Mouse (Mus musculus) v-Abl transformed pro-B cells (cell line): ENCODE results near the gene Rnf207.

ENCODE experiments used
- in situ Hi-C, 2 experiments: fragments of 400-800 bp; cut with MboI; formaldehyde crosslinking; loops; one replicate each; pipeline ENCODE4 v1.15.1; 2025; ENCODE audit not compliant: unreplicated experiment in 2 of 2

Rnf207 gene

DNA sequence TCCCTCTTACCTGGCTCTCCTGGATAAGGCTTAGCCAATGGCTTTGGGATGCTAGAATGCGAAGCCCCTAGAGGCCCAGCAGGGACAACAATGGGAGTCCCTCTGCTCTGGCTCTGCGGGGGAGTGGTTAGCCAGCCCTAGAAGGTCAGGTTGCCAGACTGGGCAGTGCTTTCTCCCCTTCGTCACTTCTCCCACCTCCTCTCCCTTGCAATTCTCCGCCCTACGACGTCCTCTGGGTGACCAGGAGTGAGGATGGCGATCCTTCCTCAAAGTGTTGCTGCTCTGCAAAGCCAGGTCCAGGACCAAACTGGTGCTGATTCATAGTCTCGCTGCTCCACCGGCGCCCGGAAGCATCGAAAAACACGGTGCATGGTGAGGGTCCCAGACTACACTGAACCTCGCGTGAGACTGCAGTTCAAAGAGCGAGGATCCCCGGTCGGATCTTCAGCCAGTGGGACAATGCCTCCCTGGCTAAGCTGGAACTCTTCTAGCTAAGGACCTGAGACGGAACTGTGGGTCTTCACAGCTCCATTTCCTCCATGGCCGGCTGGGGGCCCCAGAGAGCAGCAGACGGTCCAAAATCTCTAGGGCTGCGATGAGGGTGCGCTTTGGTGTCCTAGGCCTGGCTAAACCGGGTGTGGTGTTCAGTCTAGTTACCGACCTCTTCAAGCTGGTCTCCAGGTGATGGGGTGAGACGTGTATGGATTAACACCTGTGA lies at the start of gene Rnf207:
Gene Rnf207 (minus strand): TSS at position 477 of the 718 bp plus-strand sequence.
- in situ Hi-C loops, result loop anchor here in 1 of 2 experiments (25.0 kb wide), 1 partner anchor 1844 kb away; the partner anchor contains the start of genes Megf6 and Tprgl

DNA sequence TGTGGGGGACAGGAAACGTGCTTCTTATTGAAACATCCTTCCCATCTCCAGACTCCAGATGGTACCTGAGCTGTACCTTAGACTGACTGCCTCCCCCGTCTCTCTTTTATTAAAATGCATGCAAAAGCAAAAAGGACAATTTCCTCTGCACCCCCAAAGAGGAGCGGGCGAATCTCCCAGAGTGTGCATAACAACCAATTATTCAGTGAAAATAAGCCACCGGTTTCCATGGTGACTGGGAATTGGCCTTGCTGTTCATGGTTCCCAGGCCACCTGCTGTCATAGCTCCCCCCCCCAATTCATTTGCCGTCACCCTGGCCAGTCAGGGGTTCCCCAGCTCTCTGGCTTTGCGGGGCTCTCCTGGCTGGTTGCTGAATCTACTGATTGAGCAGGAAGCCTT lies 46.4 kb upstream of the Rnf207 start:
- in situ Hi-C loops, result no loop called here

DNA sequence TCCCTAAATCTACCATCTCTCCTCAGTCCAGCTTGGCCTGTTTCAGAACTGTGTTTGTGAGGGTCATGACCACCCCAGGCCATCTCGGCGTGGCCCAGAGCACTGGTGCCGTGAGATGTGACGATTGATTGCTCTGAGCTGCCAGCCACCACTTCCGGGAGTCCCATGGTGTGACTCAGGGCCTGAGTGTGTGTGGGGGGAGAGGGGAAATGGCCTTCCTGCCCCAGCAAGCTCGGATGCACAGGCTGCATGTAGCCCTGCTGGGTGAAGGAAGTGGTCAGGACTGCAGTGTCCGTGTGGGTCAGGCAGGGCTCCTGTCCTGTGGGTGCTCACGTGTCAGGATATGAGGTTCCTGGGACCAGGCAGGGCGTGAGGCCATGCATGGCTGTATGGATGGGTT lies 43.4 kb upstream of the Rnf207 start:
- in situ Hi-C loops, result no loop called here

DNA sequence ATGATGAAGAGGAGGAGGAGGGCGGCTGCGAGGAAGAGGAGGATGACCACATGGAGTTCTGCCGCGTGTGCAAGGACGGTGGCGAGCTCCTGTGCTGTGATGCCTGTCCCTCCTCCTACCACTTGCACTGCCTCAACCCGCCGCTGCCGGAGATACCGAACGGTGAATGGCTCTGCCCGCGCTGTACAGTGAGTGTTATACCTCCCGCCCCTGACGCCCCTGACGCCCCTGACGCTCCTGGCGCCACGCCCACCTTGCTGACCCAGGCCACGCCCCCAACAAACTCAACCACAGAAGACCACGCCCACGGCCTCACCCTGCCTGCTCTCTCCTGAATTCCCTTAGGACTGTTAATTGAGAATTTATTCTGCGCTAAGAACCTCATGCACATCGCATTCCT lies 42.1 kb upstream of the Rnf207 start:
- in situ Hi-C loops, result no loop called here

DNA sequence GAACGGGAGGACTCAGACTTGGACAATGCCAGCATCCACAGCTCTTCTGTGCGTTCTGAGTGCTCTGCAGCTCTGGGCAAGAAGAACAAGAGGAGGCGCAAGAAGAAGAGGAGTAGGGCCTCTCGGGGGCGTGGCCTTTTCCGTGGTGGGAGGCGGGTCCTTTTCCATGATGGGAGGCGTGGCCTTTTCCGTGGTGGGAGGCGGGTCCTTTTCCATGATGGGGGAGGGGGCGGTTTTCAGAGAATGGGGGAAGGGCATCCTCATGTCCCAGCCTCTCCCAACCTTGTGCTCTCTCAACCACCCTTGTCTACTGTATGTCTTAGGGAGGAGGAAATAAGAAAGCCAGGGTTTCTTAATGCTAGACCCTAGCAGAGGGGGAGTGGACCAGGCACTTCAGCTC lies 40.9 kb upstream of the Rnf207 start:
- in situ Hi-C loops, result no loop called here

DNA sequence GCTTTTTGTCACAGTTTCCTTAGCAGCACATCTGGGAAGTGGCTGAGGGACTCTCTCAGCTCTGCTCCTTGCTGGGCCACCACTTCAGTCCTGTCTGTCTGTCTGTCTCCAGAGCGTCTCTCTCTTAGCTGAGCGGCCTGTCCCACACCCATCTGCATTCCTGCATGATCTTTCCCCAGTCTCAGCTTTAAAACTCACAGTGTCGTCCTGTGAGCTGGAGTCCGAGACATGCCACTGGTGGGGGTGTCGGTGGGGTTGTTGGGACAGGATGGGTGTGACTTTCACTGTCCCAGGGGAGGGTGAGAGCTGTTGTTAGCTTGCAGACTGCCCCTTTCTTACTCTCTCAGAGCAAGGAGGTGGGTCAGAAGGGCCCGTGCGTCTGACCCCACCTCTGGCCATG lies 36.9 kb upstream of the Rnf207 start:
- in situ Hi-C loops, result no loop called here

DNA sequence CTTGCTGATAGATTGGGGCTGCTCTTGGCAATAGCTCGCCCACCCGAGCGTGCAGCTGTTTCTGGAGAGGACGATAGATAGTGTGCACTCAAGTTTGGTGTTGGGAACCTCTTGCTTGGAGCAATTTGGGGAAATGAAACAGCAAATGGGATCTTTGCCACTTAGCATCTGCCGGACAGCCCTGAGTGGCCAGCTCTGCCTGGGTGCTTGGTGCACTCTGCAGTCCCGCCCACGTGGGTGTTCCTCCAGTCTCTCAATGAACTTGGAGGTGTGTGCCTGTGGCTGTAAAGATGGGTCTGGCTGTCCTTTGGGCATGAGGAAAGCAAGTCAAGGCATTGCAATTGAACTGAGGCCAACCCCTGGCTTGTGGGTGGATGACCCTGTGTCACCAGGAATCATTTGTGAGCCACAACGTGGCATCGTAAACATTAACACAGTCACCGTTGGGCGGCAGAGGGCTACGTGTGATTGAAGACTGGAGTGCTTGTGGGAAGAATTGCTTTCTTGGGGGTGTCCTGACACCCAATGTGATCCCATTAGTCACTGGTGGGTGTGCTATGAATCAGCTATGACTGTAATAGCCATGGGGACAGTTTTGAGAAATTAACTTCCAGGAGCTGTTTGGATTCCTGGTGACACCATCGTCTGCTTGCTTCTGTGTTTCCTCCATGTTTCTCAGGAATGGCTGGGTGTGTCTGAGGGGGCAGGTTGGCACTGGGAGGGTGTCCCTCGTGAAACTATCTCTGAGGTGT lies 35.3 kb upstream of the Rnf207 start:
- in situ Hi-C loops, result no loop called here

DNA sequence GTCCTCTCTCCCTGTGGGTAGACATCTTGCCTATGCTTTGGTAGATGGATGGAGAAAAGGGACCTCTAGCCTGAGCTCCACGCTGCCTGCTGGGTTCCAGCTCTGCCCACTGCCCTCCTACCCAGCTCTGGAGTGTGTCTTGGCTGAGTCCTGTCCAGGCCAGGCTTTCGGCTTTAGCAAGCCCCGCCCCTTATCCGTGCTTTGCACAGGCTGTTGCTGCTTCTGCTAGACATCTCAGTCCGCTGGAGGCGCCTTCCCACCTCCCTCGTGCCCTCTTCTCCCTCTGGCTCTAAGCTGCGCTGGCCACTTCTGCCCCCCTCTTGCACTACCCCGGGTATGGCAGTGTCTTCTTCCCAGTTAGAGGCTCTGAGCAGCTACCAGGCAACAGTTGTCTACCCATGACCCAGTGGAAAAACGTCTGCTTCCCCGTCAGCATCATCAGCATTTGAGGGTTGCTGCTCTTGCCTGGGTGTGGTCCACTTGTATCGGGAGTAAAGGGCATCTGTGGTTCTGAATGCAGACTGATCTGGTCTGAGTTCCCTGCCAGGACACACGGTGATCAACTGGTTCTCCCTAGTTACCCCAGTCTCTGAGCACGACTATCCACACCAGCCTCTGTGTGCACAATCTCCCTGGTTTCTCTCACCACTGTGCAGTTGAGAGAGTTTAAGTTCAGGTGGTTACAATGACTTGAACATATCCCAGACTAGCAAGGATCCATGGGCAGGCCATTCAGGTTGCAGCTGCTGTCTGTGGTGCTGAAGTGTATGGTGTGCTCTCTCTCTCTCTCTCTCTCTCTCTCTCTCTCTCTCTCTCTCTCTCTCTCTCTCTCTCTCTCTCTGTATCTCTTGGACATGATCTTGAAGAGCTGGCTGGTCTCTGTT lies 32.9 kb upstream of the Rnf207 start:
- in situ Hi-C loops, result no loop called here

DNA sequence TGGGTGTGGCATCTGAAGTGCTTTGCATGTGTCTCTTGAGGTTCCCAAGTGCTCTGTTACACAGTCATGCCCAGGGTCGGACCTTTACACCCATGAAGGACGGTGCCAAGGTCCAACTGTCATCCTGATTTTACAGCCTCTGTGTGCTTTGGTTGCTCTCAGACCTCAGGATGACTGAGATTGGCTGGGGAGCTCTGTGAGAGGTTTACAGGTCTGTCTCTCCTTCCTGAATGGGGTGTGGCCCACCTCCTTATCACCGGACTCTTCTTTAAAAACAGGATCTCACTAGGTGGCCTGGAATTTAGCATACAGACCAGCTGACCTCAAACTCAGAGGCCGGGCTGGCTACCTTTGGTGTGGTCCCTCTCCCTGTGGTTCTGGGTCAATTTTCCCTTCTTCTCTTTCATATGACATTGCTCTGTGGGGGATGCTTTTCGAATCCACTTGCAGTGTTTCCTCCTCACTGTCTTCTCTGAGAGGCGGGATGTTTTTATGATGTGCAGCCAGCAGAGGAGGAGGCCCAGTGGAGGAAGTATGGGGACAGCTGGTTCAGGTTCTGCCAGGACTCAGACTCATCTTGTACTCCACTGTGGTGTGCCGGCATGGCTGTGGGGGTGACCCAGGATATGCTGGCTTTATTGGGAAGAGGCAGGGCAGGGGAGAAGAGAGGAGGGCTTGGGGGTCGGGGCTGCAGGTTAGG lies 32.1 kb upstream of the Rnf207 start:
- in situ Hi-C loops, result no loop called here

DNA sequence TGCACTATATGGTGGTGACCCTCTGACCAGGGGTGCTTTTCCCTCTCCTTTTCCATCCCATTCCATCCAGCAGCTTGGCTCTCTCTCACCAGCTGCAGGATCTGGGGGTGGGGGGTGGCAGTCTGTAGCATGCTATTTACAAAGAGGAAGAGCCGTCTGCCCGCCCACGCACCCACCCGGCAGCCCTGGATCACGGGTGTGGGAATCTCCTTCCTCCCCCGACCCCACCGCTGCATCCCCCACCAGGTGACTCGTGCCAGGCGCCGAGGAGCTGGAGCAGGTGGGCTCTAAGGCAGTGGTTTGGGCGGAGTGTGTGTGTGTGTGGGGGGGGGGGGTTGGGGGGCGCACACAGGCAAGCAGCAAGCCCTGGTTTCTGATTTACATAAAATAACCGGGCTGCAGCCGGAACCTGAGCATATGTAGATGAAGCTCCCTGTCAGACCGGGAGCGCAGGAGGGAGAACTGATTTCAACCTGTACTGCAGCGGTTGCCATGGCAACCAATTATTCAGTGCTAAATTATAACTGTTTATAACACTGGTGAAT lies 31.1 kb upstream of the Rnf207 start:
- in situ Hi-C loops, result loop anchor here (10.0 to 25.0 kb wide), 2 partner anchors 145 to 1288 kb away; partner anchors contain the start of gene Vamp3 (in 1 of the 2)

DNA sequence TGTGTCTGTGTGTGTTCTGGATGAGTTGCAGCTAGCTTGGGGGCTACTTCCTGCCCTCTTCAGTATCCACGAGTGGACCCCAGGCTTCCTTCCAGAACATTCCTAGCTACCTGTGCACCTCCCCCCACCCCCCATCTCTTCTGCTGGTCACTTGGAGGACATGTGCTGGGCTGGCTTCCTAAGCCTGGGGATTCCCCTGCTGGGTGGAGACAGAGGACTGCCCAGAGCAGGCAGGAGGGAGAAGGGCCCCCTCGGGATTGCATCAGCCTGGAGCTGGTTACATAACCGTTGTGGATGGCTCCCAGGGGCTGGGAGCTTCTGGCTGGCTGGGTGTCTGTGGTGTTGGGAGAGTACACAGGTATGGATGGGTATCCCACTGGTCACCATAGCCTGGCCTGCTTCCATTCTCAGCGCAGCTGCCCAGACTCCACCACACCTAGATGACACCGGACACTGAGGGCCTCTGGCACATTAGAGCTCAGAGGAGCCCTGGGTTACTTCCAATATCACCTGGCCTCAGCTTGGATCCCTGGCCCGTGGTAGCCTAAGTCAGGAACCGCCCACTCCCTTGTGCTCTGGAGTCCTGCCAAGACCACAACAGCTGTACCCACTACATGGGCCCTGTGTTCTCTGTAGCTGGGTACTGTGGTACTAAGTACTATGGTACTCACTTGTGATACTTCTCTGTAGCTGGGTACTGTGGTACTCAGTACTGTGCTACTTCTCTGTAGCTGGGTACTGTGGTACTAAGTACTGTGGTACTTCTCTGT lies 26.5 kb upstream of the Rnf207 start:
- in situ Hi-C loops, result loop anchor here (10.0 to 25.0 kb wide), 2 partner anchors 149 to 1283 kb away; partner anchors contain the start of gene Vamp3 (in 1 of the 2)

DNA sequence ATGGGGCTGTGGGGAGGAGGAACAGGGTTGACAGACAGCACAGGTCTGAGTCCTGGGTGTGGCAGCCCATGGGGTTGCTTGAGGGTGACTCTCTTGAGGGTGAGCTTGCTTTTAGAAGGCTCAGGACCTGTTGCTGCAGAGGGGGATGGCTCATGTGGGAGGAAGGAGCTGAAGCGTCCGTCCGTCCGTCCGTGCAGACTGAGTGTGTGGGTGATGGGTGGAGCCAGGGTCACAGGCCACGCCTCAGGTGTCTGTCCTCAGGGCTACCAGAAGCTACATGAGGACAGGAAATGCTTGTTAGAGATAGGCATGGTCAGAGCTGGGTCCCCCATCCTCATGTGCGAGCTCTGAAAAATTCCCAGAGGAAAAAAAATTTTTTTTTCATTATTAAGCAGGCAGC lies 25.9 kb upstream of the Rnf207 start:
- in situ Hi-C loops, result loop anchor here (10.0 to 25.0 kb wide), 2 partner anchors 150 to 1282 kb away; partner anchors contain the start of gene Vamp3 (in 1 of the 2)

DNA sequence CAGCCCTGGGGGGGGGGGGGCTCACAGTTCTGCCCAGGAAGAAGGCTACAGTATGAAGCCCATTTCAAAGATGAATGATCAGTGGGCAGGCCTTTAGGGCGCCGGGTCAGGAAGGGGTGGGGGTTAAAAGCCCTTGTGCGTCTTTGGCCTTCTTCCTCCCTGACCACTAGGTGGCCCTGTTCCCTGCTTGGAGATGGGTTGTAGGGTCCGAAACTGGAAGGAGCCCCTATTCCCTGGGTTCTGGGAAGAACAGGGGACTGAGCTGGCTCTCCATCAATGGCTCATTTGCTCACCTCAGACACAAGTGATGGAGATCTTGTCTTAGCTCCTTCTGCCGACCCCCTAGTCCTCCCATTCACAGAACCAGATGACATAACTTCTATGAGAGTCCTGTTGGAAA lies 24.5 kb upstream of the Rnf207 start:
- in situ Hi-C loops, result loop anchor here (10.0 to 25.0 kb wide), 2 partner anchors 152 to 1281 kb away; partner anchors contain the start of gene Vamp3 (in 1 of the 2)

DNA sequence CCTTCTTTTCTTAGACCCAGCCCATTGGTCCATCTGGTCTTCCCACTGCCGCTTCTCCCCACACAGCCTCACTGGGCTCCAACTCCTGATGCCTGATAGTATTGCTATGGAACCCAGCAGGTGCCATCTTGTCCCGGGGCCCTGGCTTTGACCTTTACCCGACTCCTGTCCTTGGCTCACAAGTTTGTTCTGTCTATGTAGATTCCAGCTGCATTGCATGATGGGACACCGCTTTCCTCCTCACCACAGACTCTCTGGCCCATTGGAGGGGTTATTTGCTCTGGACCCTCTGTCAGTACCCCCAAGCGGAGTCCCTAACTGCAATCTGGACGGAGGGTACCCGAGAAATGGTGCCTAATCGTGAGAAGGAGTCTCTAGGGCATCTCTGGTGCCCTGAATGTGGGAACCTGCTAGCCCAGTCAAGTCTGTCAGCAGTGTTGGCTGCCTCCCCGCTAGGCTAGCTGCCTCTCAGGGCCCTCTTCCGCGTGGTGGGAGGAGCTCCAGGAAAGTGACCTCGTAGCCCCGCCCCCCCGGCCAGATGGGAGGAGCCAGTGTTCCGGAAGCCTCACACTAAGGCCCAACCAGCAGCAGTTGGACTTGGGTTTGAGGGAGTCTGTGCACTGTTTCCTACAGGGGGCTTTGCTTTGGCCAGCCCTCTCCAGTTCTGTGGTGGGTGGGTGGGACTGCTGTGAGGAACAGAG lies 21.9 kb upstream of the Rnf207 start:
- in situ Hi-C loops, result loop anchor here (10.0 to 25.0 kb wide), 2 partner anchors 154 to 1278 kb away; partner anchors contain the start of gene Vamp3 (in 1 of the 2)

DNA sequence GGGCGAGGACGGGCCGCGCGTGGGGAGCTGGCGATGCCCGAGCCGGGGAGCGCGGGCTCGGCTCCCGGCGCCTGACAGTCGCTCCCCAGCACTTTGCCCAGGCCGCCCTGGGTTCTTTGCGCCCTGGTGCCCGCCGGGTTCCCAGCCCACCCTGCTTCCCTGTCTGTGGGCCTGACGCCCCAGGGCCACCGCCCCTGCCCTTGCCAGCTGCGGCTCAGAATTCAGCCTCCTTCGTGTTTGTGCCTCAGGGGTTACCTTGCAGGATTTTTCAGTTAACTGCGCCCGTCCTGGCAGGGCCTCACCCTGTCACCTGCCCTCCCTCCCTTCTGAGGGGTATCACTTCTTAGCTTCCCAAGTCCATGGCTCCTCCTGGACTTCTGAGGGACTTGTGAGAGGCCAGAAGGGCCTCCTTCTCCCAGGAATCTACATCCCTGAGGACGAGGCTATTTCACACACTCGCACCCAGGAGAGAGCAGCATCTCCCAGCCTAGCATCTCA lies 20.5 kb upstream of the Rnf207 start:
- in situ Hi-C loops, result loop anchor here in 1 of 2 experiments (25.0 kb wide), 1 partner anchor 1277 kb away; the partner anchor contains the start of gene Vamp3

DNA sequence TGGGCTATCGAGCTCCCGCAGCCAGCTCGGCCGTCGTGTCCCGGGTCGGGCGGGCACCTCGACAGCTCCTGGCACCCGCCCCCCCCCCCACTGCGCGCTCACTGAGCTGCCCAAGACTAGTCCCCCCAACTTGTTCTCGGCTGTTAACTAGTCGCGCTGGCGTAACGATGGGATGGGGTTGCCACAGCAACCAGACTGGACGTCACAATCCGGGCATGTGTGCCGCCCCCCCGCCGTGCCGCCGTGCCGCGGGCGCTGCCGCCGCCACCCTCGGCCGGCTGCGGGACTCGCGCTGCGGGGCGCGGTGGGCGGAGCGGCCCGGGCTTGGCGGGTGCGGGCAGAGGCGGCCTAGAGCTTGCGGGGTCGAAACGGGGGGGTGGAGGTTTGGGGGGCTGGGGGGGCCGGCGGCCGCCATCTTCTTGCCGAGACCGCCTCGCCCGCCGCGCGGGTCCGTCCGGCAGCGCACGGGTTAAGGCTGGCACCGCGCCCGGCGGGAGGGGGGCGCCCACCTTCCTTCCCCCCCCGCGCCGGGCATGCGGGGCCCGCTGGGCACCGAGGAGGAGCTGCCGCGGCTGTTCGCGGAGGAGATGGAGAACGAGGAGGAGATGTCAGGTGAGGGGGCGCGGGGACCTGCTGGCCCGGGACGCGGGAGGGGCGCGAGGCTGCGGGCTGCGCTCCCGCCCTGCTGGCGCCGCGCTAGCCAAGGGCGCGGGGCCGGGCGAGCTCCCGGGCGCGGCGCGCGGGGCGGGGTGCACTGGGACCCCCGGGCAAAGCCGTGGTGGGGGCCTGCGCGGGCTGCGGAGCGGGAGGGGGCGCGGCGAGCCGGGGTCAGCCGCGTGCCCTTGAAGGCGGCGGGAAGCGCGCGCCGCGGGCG lies 19.9 kb upstream of the Rnf207 start, which contains the start of gene Chd5:
Gene Chd5 (plus strand): TSS at position 233 of the 874 bp plus-strand sequence.
- in situ Hi-C loops, result loop anchor here in 1 of 2 experiments (25.0 kb wide), 1 partner anchor 1276 kb away; the partner anchor contains the start of gene Vamp3

DNA sequence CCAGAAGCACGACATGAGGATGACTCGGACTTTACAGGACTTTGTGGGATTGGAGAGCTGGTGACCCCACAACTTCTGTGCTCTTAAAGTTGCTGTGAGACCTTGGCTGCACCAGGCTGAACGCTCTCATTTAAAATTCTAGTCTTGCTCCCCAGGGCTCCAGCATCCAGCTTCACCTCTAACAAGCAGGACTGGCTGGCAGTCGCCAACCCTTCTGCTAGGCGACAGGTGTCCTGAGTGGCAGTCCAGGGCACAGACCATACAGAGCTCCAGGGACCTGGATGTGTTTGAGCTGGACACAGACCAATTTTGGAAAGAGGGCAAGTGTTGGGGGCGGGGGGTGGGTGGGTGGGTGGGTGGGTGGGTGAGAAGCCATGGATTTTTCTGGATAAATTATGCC lies 19.0 kb upstream of the Rnf207 start:
- in situ Hi-C loops, result loop anchor here in 1 of 2 experiments (25.0 kb wide), 1 partner anchor 1275 kb away; the partner anchor contains the start of gene Vamp3
